Mouse (Mus musculus): ENCODE results near the gene Ptcd1.

DNA sequence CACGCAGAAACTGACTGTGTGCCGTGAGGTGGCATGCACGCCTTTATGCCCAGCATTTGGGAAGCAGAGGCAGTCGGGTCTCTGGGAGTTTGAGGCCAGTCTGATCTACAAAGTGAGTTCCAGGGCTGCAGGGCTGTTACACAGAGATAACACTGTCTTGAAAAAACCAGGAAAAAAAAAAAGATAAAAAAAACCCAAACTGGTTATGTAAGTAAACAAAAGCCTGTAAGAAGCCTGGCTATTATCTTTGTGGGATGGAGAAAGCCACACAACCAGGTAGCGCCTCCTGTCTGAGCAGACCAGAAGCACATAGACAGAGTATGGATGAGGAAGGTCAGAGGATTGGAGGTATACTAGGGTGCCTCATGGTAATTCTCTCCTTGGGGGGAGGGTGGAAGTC is 14.2 kb downstream of the Ptcd1 start:
- TF ChIP-seq CTCF (IDR thresholded peaks at IDR 0.05; ENCODE audit: extremely low read depth, insufficient read depth, low read length): no peak
- no peak for TF ChIP-seq POLR2A (IDR thresholded peaks at IDR 0.05; ENCODE audit: extremely low read depth, insufficient read depth, low read length)

Measured in cortical plate, adult 2 months (tissue).